Mouse (Mus musculus) ZHBTc4 (cell line): ENCODE results near the gene Abcc6.
A peak's percentile ranks its signal among the peaks of the same experiment; 100 is the strongest.

Experiments used
- DNase-seq: peaks from one replicate; pipeline ENCODE4 v3.0.0-alpha.2; 2011; ENCODE audit warnings: low read depth, low spot score

Abcc6 gene

GRCm38 (mm10) chr7:46030145-46030488, at the start of gene Abcc6:
Abcc6 (minus strand) TSS chr7:46030302.
- DNase-seq, result peak; percentile 34

DNA sequence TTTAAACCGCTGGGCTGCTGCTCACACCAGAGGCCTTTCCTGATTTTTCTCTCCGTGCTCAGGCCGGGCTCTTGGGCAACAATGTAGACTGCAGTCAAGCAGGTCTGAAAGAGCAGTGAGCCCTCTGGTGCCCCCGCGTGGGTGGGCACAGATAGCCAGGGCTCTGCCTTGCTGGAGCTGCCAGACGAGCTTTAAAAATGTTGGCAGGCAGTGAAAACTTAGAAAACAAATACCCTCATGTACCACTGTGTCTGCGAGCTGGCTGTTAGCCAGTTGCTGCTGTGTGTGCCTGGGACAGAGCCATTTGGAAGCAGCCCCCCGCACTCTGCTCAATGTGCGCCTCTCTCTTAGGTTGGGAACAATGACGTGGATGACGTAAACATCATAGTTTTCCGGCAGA, 47.6 kb upstream of the Abcc6 start:
- no peak for DNase-seq

DNA sequence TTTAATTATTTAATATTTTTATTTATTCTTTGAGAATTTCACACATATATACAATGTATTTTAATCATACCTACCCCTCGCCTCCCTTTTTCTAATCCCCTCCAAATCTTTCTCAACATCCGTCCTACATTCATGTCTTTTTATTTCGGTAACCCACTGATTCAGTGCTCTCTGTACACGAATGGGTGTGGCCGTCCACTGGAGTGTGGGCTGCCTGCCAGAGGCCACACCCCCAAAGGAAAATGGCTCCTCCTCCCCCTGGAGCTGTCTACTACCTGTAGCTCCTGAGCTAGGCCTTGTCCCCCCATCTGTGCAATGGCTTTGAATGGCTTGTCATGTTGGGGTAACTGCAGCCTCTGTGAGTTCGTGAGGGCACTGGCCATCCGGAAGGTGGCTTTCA, 46.7 kb upstream of the Abcc6 start:
- peak; percentile 23 for DNase-seq

GRCm38 (mm10) chr7:46068831-46069230, 38.7 kb upstream of the Abcc6 start:
- DNase-seq, result no peak

- no peak for DNase-seq
Observed at GRCm38 (mm10) chr7:46063296-46063695, 33.2 kb upstream of the Abcc6 start.

- DNase-seq, result no peak
Observed at GRCm38 (mm10) chr7:46061614-46062013, 31.5 kb upstream of the Abcc6 start.

DNA sequence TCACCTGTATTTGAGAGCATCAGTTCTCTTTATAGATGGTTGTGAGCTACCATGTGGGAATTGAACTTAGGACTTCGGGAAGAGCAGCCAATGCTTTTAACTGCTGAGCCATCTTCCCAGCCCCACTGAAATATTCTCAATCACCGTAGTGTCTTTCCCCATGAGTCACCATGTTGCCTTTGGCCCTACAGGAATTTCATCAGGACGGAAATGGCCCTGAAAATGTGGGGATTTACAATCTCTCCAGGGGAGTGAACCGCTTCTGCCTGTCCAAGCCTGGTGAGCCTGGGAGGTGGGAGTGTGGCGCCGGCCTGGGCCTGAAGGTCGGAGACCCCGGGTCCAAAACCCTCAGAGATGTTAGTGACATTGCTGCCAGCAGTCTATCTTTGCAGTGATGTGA, 30.6 kb upstream of the Abcc6 start:
- no peak for DNase-seq

GRCm38 (mm10) chr7:46058882-46059281, 28.8 kb upstream of the Abcc6 start:
- DNase-seq, result no peak

- no peak for DNase-seq
Observed at GRCm38 (mm10) chr7:46053566-46053965, 23.5 kb upstream of the Abcc6 start.

GRCm38 (mm10) chr7:46052161-46052821, 22.2 kb upstream of the Abcc6 start:
- DNase-seq, result peak; percentile 27

DNA sequence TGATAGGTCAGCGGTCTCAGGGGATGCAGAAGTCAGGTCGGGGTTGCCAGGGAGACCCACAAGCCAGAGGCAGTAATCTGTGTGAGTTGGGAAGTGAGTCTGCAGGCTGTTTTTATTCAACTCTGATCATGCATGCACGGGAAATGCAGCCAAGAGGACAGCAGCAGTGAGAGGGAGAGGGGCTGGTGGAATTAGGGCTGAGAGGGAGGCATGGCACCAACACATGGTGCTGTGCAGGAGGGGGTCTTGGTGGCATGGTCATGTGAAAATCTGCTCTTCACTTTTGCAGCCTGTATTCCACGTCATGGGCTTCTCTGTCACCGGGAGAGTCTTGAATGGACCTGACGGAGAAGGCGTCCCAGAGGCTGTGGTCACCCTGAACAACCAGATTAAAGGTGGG, 19.9 kb upstream of the Abcc6 start:
- DNase-seq, result no peak

DNA sequence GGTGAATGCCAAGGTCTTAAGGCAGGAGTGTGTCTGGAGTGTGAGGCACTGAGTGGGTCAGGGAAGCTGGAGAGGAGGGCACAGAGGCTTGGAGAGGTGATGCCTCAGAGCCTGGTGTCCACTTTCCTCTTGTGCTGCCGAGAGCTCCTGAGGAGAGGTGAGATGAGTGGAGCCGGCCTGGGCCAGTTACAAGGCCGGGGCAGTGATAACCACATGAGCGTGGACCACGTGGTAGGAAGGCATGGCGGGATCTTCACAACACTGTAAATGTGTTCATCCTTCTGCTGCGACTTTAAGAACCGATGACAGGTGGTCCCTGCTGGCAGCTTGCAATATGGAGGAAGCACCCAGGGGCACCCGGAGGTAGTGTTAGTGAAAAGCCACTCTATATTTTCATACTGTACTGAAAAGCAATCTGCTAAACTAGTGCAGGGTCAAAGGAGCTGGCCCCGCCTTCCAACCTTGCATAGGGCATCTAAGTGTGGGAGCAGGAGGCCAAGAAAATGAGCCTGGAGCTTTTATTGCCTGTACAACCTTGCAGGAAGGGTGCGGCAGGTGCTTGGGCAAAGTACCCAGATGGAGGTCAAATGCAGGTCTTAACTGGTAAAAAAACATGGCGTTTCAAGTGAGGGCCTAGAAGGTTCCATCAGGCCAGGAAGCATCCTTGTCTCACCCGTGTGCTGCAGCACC, 17.9 kb upstream of the Abcc6 start:
- DNase-seq, result peak; percentile 18

DNA sequence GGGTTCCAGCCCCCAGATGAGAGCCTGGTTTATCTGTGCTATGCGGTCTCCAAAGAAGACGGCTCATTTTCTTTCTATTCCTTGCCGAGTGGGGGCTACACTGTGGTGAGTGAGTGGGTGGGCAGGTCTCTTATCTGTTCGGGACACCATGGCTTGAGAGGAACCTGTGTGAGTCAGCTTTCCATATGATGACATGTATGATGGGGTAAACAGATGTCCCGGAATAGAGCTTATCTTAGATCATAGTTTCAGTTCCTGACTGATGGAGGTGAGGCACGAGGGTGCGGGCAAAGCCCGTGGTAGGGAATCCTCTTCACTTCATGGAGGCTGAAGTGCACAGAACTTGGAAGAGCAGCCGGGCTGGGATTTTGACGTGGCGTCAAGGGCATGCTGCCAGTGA, 15.8 kb upstream of the Abcc6 start:
- DNase-seq, result no peak

DNA sequence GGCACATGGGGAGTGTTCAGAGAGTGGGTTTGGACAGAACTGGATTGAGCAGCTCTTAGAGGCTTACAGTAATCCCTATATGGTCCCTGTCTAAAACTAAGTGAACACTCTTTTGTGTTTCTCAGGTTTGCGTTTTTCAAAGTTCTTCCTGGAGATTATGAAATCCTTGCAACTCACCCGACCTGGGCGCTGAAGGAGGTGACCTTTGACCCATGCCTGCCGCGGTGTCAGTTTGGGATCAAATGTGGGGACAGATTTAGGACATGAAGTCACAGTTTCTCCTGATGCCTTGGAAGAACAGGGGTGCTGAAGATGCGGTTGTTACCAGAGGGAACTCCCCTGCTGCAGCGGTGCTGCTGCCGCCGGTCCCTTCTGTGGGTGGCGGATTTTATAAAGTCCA, 14.0 kb upstream of the Abcc6 start:
- no peak for DNase-seq

- DNase-seq, result no peak
Observed at GRCm38 (mm10) chr7:46039873-46040272, 9.8 kb upstream of the Abcc6 start.

GRCm38 (mm10) chr7:46037433-46037832, 7.3 kb upstream of the Abcc6 start:
- no peak for DNase-seq

- DNase-seq, result no peak
Observed at GRCm38 (mm10) chr7:46035468-46035867, 5.4 kb upstream of the Abcc6 start.

DNA sequence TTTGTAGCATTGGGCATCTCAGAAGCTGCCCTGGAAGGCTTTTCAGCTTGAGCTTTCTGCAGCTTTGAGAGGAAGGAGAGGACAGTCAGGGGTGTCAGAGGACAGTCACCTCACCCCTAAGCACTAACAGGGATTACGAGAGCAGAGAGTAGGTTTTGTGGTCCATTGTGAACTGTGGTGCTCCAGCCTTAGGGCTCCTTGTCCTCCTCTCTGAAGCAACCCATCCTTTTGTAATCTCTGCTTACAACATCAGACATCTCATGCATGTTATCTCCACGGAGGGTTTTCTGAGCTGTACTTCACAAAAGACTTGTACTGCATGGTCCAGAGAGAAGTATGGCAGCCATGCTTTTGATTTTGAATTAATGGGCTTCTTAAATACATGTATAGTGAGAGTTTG, 4.9 kb upstream of the Abcc6 start:
- no peak for DNase-seq

DNA sequence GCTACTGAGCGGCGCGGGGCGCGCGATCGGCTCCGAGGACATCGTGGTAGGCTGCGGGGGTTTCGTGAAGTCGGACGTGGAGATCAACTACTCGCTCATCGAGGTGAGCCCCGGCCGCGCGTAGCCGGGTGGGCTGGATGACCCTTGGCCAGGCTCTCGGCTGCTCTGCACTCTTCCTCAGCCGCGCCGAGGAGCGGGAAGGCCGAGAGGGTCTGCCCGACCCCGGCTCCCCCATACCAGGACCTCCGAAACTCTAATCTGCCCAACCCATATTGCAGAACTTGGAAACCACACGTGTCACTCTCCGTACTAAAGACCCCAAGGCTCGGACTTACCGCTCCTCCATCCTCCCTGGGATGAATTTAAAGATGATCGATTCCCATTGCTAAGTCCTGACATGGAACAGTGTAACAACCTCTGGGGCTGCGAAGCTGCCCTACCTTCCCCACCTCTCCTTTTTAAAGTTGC, 3.8 kb upstream of the Abcc6 start:
- no peak for DNase-seq

DNA sequence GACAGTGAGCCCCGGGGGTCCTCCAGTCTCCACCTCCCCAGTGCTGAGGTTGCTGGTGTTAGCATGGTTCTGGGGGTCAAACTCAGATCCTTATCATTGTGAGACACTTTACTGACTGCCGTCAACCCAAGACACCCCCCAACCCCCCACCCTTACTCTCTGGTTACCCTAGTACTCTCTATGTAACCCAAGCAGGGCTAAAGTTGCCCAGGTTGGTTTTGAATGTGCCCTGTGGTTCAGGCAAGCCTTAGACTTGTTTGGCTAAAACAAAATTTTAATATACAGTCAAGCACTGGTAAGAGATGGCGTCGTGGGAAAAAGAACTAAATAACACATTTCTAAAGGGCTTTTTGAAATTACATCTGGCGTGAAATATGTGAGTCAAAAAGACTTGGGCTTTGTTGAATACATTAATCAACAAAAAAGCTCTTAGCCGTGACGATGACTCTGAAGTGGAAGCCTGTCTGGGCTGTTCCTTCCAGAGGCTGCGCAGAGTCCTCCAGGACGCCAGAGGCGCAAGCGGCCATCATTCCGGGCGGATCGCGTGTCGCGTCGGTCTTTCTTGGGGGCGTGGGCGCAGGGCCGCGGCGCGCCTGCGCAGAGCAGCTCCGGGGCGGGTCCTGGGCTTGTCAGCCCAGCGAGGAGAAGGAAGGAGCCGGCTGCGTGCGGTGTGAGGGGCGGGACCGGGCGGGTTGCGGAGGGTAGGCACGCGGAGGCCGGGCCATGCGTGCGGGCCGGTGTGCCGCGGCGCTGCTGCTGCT, 3.2 kb upstream of the Abcc6 start, which contains the start of gene Nomo1:
Nomo1 (plus strand) TSS at position 590 of the 761 bp plus-strand sequence.
- peak; percentile 99 for DNase-seq

DNA sequence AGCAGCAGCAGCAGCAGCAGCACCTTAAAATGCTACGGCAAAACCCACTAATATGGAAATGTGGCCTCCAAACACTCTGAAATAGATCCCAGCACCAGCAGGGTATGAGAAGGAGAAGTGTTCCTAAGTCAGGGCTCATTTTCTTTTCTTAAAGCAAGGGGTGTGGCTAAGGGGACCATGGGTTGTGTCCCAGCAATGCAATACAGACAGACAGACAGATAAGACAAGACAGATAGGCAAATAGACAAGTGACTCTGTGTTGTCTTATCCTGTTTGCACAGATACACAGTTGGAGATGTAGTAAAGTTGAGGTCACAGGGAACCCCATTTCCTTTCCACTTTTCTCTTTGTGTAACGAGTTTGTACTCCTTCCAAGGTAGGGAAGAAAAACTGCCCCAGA, 973 bp upstream of the Abcc6 start:
- no peak for DNase-seq

DNA sequence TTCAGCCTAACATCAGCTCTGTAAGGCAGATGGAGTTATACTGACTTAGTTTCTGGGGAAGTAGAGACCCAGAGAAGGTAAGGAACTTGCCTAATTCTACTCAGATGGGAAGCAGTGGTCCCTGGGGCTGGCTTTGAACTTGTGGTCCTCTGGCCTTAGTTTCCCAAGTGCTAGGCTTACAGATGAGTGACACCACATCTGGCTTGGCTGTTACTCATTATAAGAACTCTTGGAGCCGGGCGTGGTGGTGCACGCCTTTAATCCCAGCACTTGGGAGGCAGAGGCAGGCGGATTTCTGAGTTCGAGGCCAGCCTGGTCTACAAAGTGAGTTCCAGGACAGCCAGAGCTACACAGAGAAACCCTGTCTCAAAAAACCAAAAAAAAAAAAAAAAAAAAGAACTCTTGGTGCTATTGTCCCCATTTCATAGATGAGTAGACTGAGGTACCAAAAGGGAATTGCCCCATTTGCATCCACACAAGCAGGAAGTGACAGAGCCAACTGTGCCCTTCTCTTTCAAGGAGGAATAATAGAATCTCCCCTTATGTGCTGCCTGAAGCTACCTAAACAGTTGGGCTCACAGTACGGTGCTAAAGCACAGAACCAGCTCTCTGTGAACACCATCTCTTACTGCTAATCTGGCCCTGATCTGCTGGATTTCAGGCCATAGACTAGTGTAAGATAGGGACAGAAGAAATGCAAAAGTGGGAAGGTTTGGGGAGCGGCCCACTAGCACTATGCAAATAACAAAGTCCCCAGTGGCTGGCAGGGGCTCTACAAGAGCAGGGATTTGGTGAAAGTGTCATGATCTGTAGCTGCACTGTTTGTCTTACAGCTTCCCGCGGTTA, 580 bp downstream of the Abcc6 start:
- peak; percentile 26 for DNase-seq
